Mouse (Mus musculus) hematopoietic stem cell, adult 5-6 weeks (primary cell): Measurements from ENCODE around the gene Gm5565. TPM values are rescaled to one million over a fixed set of nuclear protein-coding genes. Genes with fewer than 3 reads are reported as not detected.

ENCODE experiments used
- total RNA-seq: library from RNA; stranded (forward); fragments of 172-1452, 232-1000 nt; gene quantifications from 2 replicates; pipeline ENCODE4 v1.2.3, GENCODE M21; 2017

Gm5565 gene
- total RNA-seq, 1 experiment from 2014 or later, result not detected

Other genes starting within 250 kb of the Gm5565 start
- gene Cyp3a25, start 150.9 kb downstream of the Gm5565 start, total RNA-seq, result not detected in 2 replicates
- not detected in 2 replicates for gene Cyp3a59, start 81.3 kb downstream of the Gm5565 start, total RNA-seq
- gene Gm6309, start 10.2 kb upstream of the Gm5565 start, total RNA-seq, result not detected in 2 replicates
- not detected in 2 replicates for gene 1700001J03Rik, start 24.8 kb upstream of the Gm5565 start, total RNA-seq
- 54.3 and 74.0 TPM in 2 replicates for gene Rnf6, start 61.0 kb upstream of the Gm5565 start, total RNA-seq
- gene Cdk8, start 70.7 kb upstream of the Gm5565 start, total RNA-seq, result 35.8 and 42.7 TPM in 2 replicates
- gene Wasf3, start 224.4 kb upstream of the Gm5565 start, total RNA-seq, result not detected in 2 replicates